Mouse (Mus musculus): ENCODE data around the gene Alkbh6.

GRCm38 (mm10) chr7:30293795-30294194 lies 14.7 kb upstream of the Alkbh6 start:
- TF ChIP-seq POLR2A (IDR thresholded peaks at IDR 0.05; ENCODE audit: low read depth, low read length) (no peak), CTCF (conservative IDR thresholded peaks at IDR 0.05; ENCODE audit: insufficient read depth, insufficient read length, low read depth, low read length) (no peak)

Data from kidney, adult 2 months (tissue).